Mouse (Mus musculus) liver, embryonic 15.5 days (tissue): ENCODE measurements around the gene Ndufb7. TPM values are rescaled to one million over a fixed set of nuclear protein-coding genes. Genes with fewer than 3 reads are reported as not detected.

ENCODE experiments used
- ATAC-seq: fragments of 200-750 bp; cut with Nextera tagmentation; 2 replicates; pipeline ENCODE4 v1.8.0; 2017; ENCODE audit warnings: moderate number of reproducible peaks, mild to moderate bottlenecking, moderate library complexity; ENCODE audit not compliant: insufficient read depth
- H3K27ac ChIP-seq: fragments of 300-500 bp; sonication (generic); replicated peaks from 2 replicates; pipeline ENCODE4 v1.5.1; 2015; ENCODE audit warnings: mild to moderate bottlenecking, inconsistent platforms
- H3K27me3 ChIP-seq: fragments of 300-500 bp; sonication (generic); 2 replicates; pipeline ENCODE4 v1.6.1; 2015; ENCODE audit warnings: mild to moderate bottlenecking, inconsistent platforms
- H3K36me3 ChIP-seq: fragments of 300-500 bp; sonication (generic); replicated peaks from 2 replicates; pipeline ENCODE4 v1.6.1; 2015; ENCODE audit warnings: moderate library complexity, mild to moderate bottlenecking, inconsistent platforms
- H3K4me1 ChIP-seq: fragments of 300-500 bp; sonication (generic); replicated peaks from 2 replicates; pipeline ENCODE4 v1.6.1; 2015; ENCODE audit warnings: inconsistent platforms
- H3K4me2 ChIP-seq: fragments of 300-500 bp; sonication (generic); 2 replicates; pipeline ENCODE4 v1.6.1; 2015; ENCODE audit warnings: moderate library complexity, mild to moderate bottlenecking, inconsistent platforms
- H3K4me3 ChIP-seq: fragments of 300-500 bp; sonication (generic); replicated peaks from 2 replicates; pipeline ENCODE4 v1.5.1; 2015; ENCODE audit warnings: mild to moderate bottlenecking, inconsistent platforms
- H3K9ac ChIP-seq: fragments of 300-500 bp; sonication (generic); 2 replicates; pipeline ENCODE4 v1.6.1; 2015; ENCODE audit warnings: moderate library complexity, mild to moderate bottlenecking, inconsistent platforms
- H3K9me3 ChIP-seq: fragments of 300-500 bp; sonication (generic); replicated peaks from 2 replicates; pipeline ENCODE4 v1.6.1; 2016; ENCODE audit warnings: inconsistent platforms
- WGBS: fragments of 180-500 bp; shearing (Covaris S2); methylation state at CpG from one replicate; pipeline ENCODE4 v1.1.7; 2015; ENCODE audit warnings: mixed read lengths; ENCODE audit not compliant: insufficient replicate concordance; 5-methylcytosine and 5-hydroxymethylcytosine counted together
- polyA plus RNA-seq: library from polyadenylated mRNA; unstranded; fragments of >200 nt; fragmentation: Nextera tagmentation; extraction: Ambion mirVana; gene quantifications from 2 replicates; pipeline ENCODE4 v1.2.1, GENCODE M21; 2015

The Ndufb7 gene
- polyA plus RNA-seq, 1 experiment from 2014 or later, result 237 TPM

DNA sequence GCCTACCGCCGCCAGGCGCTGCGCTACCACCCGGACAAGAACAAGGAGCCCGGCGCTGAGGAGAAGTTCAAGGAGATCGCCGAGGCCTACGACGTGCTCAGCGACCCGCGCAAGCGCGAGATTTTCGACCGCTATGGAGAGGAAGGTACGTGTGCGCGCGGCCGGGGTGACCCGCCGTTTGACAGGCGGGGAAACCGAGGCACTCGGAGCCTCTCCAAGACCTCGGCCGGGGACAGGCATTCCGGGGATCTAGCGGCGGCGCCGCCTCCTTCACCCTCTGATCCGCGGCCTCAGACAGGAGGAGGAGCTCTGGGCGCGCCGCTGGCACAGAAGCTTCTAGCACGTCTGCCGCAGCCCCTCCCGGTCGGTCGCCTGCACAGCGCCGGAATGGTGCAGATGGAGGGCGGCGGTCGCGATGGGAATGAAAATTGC lies 41.9 kb downstream of the Ndufb7 start:
- H3K27me3 ChIP-seq, result no peaks in the 10 kb centered on the region
- H3K9ac ChIP-seq, result peak overlapping the region; percentile 94
- H3K27ac ChIP-seq, result peak overlapping the region; percentile 98
- peak overlapping the region; percentile 85 for H3K4me3 ChIP-seq
- no peaks in the 10 kb centered on the region for H3K9me3 ChIP-seq
- peaks cover 64% of the 10 kb centered on the region for H3K4me1 ChIP-seq
- ATAC-seq, result peak; percentile 73
- WGBS, result under 1% methylated on average over 51 of the region's 51 CpGs
- peaks cover 51% of the 10 kb centered on the region for H3K36me3 ChIP-seq
- peak overlapping the region; percentile 76 for H3K4me2 ChIP-seq

DNA sequence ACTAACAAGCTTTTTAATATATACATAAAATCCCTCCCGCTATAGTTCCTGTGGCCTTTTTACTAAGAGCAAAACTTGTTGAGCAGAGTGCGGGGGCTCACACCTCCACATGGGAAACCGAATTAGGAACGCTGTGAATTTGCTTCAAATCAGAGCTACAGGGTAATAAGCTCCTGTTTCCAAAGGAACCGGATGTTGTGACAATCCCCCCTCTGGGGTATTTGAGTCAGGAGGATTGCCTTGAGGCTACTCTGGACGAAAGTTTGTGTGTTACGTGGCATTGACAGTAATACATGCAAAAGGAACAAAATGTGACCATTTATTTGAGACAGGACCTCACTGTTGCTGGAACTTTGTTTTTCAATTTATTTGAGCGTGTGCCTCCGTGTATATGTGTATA lies 42.6 kb downstream of the Ndufb7 start:
- peak overlapping the region; percentile 94 for H3K9ac ChIP-seq
- H3K4me2 ChIP-seq, result peak overlapping the region; percentile 76
- H3K27me3 ChIP-seq, result no peaks in the 10 kb centered on the region
- H3K4me1 ChIP-seq, result peaks cover 59% of the 10 kb centered on the region
- no peak for ATAC-seq
- WGBS, result 15% methylated on average over 9 of the region's 9 CpGs
- peak overlapping the region; percentile 85 for H3K4me3 ChIP-seq
- H3K27ac ChIP-seq, result peak overlapping the region; percentile 98
- H3K9me3 ChIP-seq, result no peaks in the 10 kb centered on the region
- peaks cover 58% of the 10 kb centered on the region for H3K36me3 ChIP-seq

DNA sequence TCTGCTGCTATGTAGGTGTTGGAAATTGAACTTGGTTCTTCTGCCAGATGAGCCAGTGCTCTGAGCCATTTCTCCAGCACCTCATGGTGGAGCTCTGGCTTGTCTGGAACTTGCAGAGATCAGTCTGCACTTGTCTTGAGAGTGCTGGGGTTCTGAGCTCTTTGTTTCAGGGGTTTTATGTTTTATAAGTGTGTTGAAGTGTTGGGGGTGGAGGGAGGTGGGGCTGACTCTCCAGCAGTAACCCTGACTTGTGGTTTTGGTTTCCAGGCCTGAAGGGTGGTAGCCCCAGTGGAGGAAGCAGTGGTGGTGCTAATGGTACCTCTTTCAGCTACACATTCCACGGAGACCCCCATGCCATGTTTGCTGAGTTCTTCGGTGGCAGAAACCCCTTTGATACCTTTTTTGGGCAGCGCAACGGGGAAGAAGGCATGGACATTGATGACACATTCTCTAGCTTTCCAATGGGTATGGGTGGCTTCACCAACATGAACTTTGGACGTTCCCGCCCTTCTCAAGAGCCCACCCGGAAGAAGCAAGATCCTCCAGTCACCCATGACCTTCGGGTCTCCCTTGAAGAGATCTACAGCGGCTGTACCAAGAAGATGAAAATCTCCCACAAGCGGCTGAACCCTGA lies 43.2 kb downstream of the Ndufb7 start:
- Histone ChIP-seq H3K27ac (peak overlapping the region; percentile 98), H3K4me1 (peaks cover 53% of the 10 kb centered on the region), H3K9ac (peak overlapping the region; percentile 94), H3K4me2 (peak overlapping the region; percentile 76), H3K9me3 (no peaks in the 10 kb centered on the region), H3K4me3 (peak overlapping the region; percentile 85), H3K27me3 (no peaks in the 10 kb centered on the region), H3K36me3 (peaks cover 58% of the 10 kb centered on the region)
- no peak for ATAC-seq
- 69% methylated on average over 10 of the region's 10 CpGs for WGBS

DNA sequence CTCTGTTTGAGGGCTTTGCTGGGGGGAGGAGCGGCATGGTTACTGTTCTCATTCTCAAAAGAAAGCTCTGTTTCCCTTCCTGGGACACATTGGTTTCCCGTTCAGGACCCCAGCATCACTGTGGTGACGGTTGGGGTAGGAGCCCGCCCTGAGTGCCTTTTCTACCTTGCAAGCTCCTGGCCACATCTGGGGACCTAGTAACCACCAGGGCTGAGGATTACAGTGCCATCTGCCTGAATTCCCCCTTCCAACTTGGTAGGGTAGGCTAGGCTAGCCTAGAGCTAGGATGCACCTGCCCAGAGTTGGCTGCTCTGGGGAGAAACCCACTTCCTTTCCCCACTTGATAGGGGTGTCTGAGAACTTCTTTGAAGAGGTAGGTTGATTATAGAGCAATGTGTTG lies 45.5 kb downstream of the Ndufb7 start:
- H3K4me2 ChIP-seq, result no peak overlapping the region
- no peak overlapping the region for H3K9ac ChIP-seq
- no peak overlapping the region for H3K27ac ChIP-seq
- no peak overlapping the region for H3K4me3 ChIP-seq
- 91% methylated on average over 4 of the region's 4 CpGs for WGBS
- ATAC-seq, result no peak
- H3K4me1 ChIP-seq, result peaks cover 34% of the 10 kb centered on the region
- H3K9me3 ChIP-seq, result no peaks in the 10 kb centered on the region
- H3K27me3 ChIP-seq, result no peaks in the 10 kb centered on the region
- H3K36me3 ChIP-seq, result peaks cover 50% of the 10 kb centered on the region

DNA sequence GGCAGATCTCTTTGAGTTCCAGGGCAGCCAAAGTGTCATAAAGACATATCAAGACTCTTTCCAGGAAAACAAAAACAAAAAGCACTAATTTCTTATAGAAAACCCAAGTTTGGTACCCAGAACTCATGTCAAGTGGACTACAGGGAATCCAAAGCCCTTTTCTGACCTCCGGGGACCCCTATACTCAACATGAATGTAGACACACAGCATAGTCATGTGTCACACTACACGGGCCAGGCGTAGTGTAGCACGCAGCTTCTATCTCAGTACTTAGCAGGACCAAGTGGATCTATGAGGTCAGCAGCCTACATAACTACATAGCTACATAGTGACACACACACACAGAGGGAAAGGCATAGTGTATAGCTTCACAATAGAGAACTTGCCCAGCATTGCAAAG lies 47.2 kb downstream of the Ndufb7 start:
- no peak overlapping the region for H3K27ac ChIP-seq

DNA sequence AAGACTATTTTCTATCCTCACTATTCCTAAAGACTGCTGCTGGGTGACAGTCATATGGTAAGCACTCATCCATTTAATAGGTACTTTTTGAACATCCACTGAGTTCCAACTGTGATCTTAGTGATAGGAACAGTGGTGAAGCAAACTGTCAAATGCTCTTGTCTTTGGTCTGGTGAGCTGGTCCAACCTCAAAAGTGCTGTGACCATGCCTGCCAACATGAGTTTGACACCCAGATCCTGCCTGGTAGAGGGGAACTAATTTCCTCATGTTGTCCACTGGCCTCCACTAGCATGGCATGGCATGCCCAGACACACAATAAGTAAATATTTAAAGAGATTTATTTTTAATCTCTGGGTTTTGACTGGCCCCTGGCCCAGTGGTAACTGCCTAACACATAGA lies 50.2 kb downstream of the Ndufb7 start:
- Histone ChIP-seq H3K4me3 (no peak overlapping the region), H3K36me3 (peaks cover 29% of the 10 kb centered on the region), H3K27ac (no peak overlapping the region), H3K27me3 (no peaks in the 10 kb centered on the region), H3K9ac (no peak overlapping the region), H3K4me1 (peaks cover 12% of the 10 kb centered on the region), H3K9me3 (no peaks in the 10 kb centered on the region), H3K4me2 (no peak overlapping the region)
- no peak for ATAC-seq

More for the DNA sequence above, 47.2 kb downstream of the Ndufb7 start:
- Histone ChIP-seq H3K27me3 (no peaks in the 10 kb centered on the region), H3K4me1 (peaks cover 31% of the 10 kb centered on the region), H3K9ac (no peak overlapping the region), H3K9me3 (no peaks in the 10 kb centered on the region), H3K36me3 (peaks cover 50% of the 10 kb centered on the region), H3K4me3 (no peak overlapping the region), H3K4me2 (no peak overlapping the region)
- ATAC-seq, result no peak
- WGBS, result 90% methylated on average over 4 of the region's 4 CpGs

DNA sequence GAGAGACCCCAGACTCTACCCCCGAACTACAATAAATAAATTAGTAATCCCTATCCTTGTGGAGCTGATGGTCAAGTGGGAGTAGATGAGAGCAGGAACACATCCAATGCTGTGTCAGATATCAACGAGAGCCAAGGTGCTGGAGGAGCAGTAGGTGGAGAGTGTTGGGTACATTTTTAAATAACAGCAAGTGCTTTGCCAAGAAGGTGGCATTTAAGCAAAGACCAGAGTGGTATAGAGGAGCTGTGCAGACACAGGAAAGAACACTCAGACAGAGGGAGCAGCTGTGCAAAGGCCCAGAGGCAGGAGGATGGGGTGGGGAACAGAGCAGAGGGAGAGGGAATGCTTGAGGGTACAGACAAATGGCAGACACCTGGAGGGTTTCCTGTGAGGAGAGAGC lies 50.6 kb downstream of the Ndufb7 start:
- H3K4me3 ChIP-seq, result no peak overlapping the region
- H3K4me1 ChIP-seq, result peaks cover 12% of the 10 kb centered on the region
- peaks cover 24% of the 10 kb centered on the region for H3K36me3 ChIP-seq
- WGBS, result 70% methylated on average over 2 of the region's 2 CpGs
- no peak overlapping the region for H3K27ac ChIP-seq
- H3K9me3 ChIP-seq, result no peaks in the 10 kb centered on the region
- no peaks in the 10 kb centered on the region for H3K27me3 ChIP-seq
- no peak overlapping the region for H3K4me2 ChIP-seq
- no peak for ATAC-seq
- H3K9ac ChIP-seq, result no peak overlapping the region

DNA sequence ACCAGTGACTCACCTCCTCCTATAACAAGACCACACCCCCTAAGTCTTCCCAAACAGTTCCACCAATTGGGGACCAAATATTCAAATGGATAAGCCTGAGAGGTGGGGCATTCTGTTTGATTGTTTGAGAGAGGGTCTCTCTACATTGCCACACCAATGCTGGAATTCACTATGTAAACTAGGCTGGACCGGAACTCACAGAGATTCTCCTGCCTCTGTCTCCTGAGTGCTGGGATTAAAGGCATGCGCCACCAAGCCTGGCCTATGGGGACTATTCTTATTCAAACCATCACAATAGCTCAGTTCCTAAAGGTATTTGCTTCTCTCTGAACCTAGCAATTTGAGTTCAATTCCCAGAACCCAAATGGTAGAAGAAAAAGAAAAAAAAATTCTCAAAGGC lies 52.1 kb downstream of the Ndufb7 start:
- WGBS, result 92% methylated on average over 2 of the region's 2 CpGs
- no peak for ATAC-seq

DNA sequence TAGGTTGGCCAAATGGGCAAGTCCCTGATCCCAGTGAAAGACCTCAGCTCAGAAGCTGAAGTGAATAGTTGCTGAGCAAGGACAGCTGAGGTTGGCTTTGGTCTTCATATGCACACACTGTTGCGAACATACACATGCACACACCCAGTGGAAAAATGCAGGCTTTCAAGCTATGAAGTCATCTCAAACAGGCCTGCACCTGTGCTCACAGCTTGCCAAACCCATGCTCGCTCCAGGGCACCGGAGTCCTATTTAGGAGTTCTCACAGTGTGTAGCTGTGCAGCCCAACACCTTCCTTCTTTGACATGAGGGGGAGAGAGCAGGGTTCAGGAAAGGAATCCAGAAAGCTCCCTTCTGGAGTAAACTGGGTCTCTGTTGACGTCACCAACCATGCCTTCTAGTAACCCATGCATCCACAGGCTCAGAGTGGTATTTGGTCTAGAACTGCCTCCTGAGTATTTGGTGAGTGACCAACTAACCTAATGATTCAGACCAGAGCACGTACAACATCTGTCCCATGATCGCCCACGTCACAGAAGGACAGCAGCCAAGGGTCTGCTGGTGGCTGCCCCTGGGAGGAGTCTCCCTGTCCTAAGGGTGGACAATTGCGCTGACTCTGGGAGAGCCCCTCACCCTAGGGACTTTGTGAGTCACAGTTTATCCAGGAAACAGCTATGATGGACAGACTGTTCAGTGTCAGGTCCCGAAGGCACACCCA lies 53.3 kb downstream of the Ndufb7 start:
- H3K4me1 ChIP-seq, result peaks cover 38% of the 10 kb centered on the region
- WGBS, result 87% methylated on average over 9 of the region's 9 CpGs
- no peak overlapping the region for H3K4me2 ChIP-seq
- H3K9ac ChIP-seq, result no peak overlapping the region
- H3K36me3 ChIP-seq, result no peaks in the 10 kb centered on the region
- H3K9me3 ChIP-seq, result no peaks in the 10 kb centered on the region
- no peaks in the 10 kb centered on the region for H3K27me3 ChIP-seq
- no peak for ATAC-seq
- no peak overlapping the region for H3K4me3 ChIP-seq
- H3K27ac ChIP-seq, result no peak overlapping the region

More for the DNA sequence above, 52.1 kb downstream of the Ndufb7 start:
- peaks cover 27% of the 10 kb centered on the region for H3K4me1 ChIP-seq
- peaks cover 10% of the 10 kb centered on the region for H3K36me3 ChIP-seq
- no peak overlapping the region for H3K4me3 ChIP-seq
- H3K27me3 ChIP-seq, result no peaks in the 10 kb centered on the region
- no peak overlapping the region for H3K4me2 ChIP-seq
- H3K27ac ChIP-seq, result no peak overlapping the region
- H3K9ac ChIP-seq, result no peak overlapping the region
- H3K9me3 ChIP-seq, result no peaks in the 10 kb centered on the region
